Mouse (Mus musculus) cerebellum, adult 8-10 months (tissue): Measurements from ENCODE around the gene Gm49416.
"Not testable (repeated sequence)": the region's sequence is repeated elsewhere in the genome, so short reads cannot be mapped to it uniquely, and the experiment has no call there.

ENCODE experiments used
- DNase-seq: peaks from one replicate; pipeline ENCODE4 v3.0.0; 2022

Gene Gm49416

GRCm38 (mm10) chr19:8888511-8889385 is at the start of gene Gm49416, which contains the start of gene 1810009A15Rik:
Gm49416 (plus strand) TSS chr19:8888926.
1810009A15Rik (plus strand) TSS chr19:8888853.
- DNase-seq: peak; percentile 92

- peak; percentile 87 for DNase-seq
These were observed 49.4 kb upstream of the Gm49416 start, which contains the start of gene Gng3 for GRCm38 (mm10) chr19:8839103-8839907. Gng3 (minus strand) TSS chr19:8839194.

GRCm38 (mm10) chr19:8839908-8840791 is 48.6 kb upstream of the Gm49416 start:
- DNase-seq: peak; percentile 81

- peak; percentile 48 for DNase-seq
These were observed 47.7 kb upstream of the Gm49416 start for GRCm38 (mm10) chr19:8841012-8841411.

GRCm38 (mm10) chr19:8842961-8843360 is 45.8 kb upstream of the Gm49416 start:
- DNase-seq: no peak

- peak; percentile 78 for DNase-seq
These were observed 44.2 kb upstream of the Gm49416 start for GRCm38 (mm10) chr19:8844371-8845129.

GRCm38 (mm10) chr19:8848356-8848755 is 40.4 kb upstream of the Gm49416 start:
- no peak for DNase-seq

GRCm38 (mm10) chr19:8850402-8850901 is 38.3 kb upstream of the Gm49416 start, which contains the start of gene Lrrn4cl:
Lrrn4cl (plus strand) TSS chr19:8850768.
- DNase-seq: no peak

- DNase-seq: no peak
These were observed 37.1 kb upstream of the Gm49416 start for GRCm38 (mm10) chr19:8851639-8852038.

GRCm38 (mm10) chr19:8852236-8852928 is 36.3 kb upstream of the Gm49416 start:
- no peak for DNase-seq

GRCm38 (mm10) chr19:8853117-8853516 is 35.6 kb upstream of the Gm49416 start:
- no peak for DNase-seq

GRCm38 (mm10) chr19:8857689-8858088 is 31.0 kb upstream of the Gm49416 start:
- no peak for DNase-seq

- no peak for DNase-seq
These were observed 29.7 kb upstream of the Gm49416 start for GRCm38 (mm10) chr19:8859018-8859417.

- no peak for DNase-seq
These were observed 24.5 kb upstream of the Gm49416 start for GRCm38 (mm10) chr19:8864265-8864664.

- DNase-seq: not testable (repeated sequence)
These were observed 18.3 kb upstream of the Gm49416 start for GRCm38 (mm10) chr19:8870381-8870780.

GRCm38 (mm10) chr19:8870838-8871237 is 17.9 kb upstream of the Gm49416 start:
- no peak for DNase-seq

- peak; percentile 95 for DNase-seq
These were observed 17.2 kb upstream of the Gm49416 start, which contains the start of gene Ubxn1 for GRCm38 (mm10) chr19:8871267-8872186. Ubxn1 (plus strand) TSS chr19:8871496.

GRCm38 (mm10) chr19:8872266-8872840 is 16.4 kb upstream of the Gm49416 start:
- no peak for DNase-seq

GRCm38 (mm10) chr19:8875031-8875430 is 13.7 kb upstream of the Gm49416 start:
- DNase-seq: no peak
